Mouse (Mus musculus) ES-Bruce4 (cell line): ENCODE measurements at regions not wholly inside any gene's neighbourhood (a gene's known extent, or its start where the extent isn't known, plus 50 kb on each side); places are given as distances from the start of the nearest gene placed in this dataset.

Experiments
- H3K27ac ChIP-seq: 2 replicates; pipeline ENCODE4 v1.5.1; 2012; ENCODE audit warnings: low read length, inconsistent platforms; ENCODE audit not compliant: insufficient read depth
- H3K27me3 ChIP-seq: 2 replicates; pipeline ENCODE4 v1.6.1; 2012; ENCODE audit warnings: mild to moderate bottlenecking, low read length, inconsistent platforms; ENCODE audit not compliant: control insufficient read depth, poor library complexity, insufficient read depth, severe bottlenecking
- H3K36me3 ChIP-seq: 2 replicates; pipeline ENCODE4 v1.6.1; 2012; ENCODE audit warnings: inconsistent platforms, mild to moderate bottlenecking, low read length, moderate library complexity; ENCODE audit not compliant: control insufficient read depth, poor library complexity, insufficient read depth, severe bottlenecking
- H3K4me1 ChIP-seq: one replicate; pipeline ENCODE4 v1.8.1; 2011; ENCODE audit warnings: low read length; ENCODE audit not compliant: control insufficient read depth, insufficient read depth
- H3K4me3 ChIP-seq: 2 replicates; pipeline ENCODE4 v1.5.1; 2011; ENCODE audit warnings: low read depth, mild to moderate bottlenecking, low read length
- H3K9ac ChIP-seq: 2 replicates; pipeline ENCODE4 v1.6.1; 2012; ENCODE audit warnings: low read depth, mild to moderate bottlenecking, inconsistent platforms; ENCODE audit not compliant: poor library complexity, severe bottlenecking
- H3K9me3 ChIP-seq: replicated peaks from 2 replicates; pipeline ENCODE4 v1.6.1; 2012; ENCODE audit warnings: mild to moderate bottlenecking, low read length, inconsistent platforms; ENCODE audit not compliant: control insufficient read depth, poor library complexity, insufficient read depth, severe bottlenecking
- CTCF ChIP-seq: IDR thresholded peaks from one replicate; pipeline ENCODE4 v1.8.1; 2011; ENCODE audit warnings: low read depth, low read length
- EP300 ChIP-seq: IDR thresholded peaks from 2 replicates; pipeline ENCODE4 v1.6.1; 2011; ENCODE audit warnings: low read depth, low read length; ENCODE audit not compliant: insufficient read depth
- POLR2A ChIP-seq: IDR thresholded peaks from one replicate; pipeline ENCODE4 v1.8.1; 2011; ENCODE audit warnings: low read length; ENCODE audit not compliant: insufficient read depth

DNA sequence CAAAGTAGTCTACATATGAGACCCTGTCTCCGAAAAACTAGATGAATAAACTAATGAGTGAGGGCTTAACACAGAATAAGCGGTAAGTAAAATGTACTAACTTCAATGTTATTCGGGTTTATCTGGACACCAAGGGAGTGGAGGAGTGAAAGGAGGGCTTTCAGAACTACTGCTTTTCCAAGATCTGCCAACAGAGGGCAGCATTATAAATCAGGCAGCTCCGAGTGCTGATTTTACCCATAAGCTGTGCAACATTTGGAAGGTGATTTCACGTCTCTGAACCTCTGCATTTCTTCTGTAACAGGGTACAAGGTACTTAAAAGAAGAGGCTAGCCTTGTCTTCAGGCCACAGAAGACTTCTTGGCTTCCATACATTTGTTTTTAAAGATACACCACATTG lies 74.2 kb downstream of the Foxi3 start:
- H3K9me3 ChIP-seq, result no peaks in the 10 kb centered on the region
- TF ChIP-seq EP300, result no peak
- peak; percentile 10 for TF ChIP-seq CTCF
- TF ChIP-seq POLR2A, result no peak
- H3K4me3 ChIP-seq, result no peak overlapping the region
- H3K27me3 ChIP-seq, result no peaks in the 10 kb centered on the region; the same call in 1 of the 2 replicates
- no peak overlapping the region for H3K27ac ChIP-seq
- no peaks in the 10 kb centered on the region for H3K36me3 ChIP-seq
- H3K4me1 ChIP-seq, result peaks cover 2% of the 10 kb centered on the region
- no peak overlapping the region for H3K9ac ChIP-seq

DNA sequence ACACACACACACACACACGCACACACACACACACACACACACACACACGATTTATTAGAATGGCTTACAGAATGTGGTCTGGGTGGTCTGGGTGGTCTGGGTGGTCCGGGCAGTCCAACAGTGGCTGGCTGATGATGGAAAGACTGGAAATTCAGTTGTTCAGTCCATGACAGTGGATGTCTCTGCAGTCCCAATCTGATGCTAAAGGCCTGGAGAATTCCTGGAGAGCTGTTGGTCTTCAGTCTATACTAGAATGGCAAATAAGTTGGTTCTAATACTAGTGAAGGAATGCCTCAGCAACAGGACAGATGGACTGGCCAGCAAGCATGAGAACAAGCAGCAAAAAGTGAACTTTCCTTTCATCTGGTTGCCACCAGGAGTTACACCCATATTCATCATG lies 87.9 kb downstream of the Foxi3 start:
- Histone ChIP-seq H3K4me1 (peaks cover 5% of the 10 kb centered on the region), H3K4me3 (no peak overlapping the region), H3K9ac (no peak overlapping the region), H3K36me3 (no peaks in the 10 kb centered on the region), H3K9me3 (no peaks in the 10 kb centered on the region), H3K27ac (no peak overlapping the region), H3K27me3 (peaks cover 8% of the 10 kb centered on the region)
- TF ChIP-seq POLR2A (no peak), EP300 (no peak), CTCF (no peak)

DNA sequence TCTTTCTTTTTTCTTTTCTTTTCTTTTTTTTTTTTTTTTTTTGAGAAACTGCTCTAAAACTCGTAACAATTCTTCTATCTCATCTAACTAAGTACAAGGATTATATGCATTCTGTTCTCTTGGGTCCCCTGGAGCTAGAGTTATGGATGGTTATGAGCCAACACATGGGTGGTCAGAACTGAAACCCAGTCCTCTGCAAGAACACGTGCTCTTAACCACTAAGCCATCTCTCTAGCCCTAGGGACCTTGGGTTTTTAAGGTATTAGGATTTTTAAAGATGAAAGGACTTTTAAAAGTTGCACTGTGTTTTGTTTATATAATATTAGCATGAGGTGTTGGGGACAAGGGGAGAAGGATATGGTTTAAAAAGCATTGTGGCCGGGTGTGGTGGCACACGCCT lies 88.9 kb downstream of the Foxi3 start:
- H3K9me3 ChIP-seq, result no peaks in the 10 kb centered on the region

DNA sequence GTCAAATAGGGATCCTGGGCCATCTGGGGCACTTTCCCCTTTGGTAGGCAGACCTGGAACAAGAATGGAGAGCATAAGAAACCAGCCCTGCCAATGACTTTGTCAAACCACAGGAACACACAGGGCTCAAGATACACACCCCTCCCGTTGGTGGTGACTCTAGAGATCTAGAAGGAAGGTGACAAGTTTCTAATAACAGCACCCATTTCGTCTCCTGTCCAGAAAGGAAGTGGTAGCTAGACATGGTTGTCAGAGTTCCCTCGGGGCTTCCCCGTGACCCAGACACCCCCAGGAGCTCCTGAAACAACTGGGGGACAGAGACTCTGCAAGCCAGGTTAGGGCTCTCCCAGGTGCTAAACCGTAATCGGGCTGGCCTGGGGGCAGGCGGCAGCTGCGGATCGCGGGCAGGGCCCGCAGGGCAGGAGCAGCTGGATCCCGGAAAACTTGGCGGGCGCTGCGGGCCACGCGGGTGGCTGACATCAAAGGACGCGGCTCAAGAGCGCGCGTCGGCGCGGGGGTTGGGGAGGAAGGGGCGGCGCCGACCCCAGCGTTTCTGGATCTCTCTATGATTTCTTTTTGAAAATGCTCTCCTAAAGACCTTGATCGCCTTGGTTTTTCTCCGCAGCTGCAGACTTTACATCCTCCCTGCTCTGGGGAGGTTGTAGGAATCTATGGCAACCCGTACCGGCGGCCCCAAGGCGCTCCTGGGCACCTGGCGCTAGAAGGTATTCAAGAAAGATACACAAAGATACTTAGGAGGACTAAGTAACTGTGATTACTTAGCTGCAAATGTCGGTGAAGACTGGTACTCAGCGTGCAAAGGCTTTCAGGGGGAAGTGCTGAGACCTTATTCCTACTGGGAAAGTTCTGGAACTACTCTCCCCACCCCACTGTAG lies 92.1 kb downstream of the Foxi3 start:
- peak overlapping the region; percentile 57 for H3K9ac ChIP-seq
- TF ChIP-seq EP300 (no peak), CTCF (no peak), POLR2A (no peak)
- peak overlapping the region; percentile 26 for H3K4me3 ChIP-seq
- H3K9me3 ChIP-seq, result no peaks in the 10 kb centered on the region
- H3K4me1 ChIP-seq, result no peaks in the 10 kb centered on the region
- no peak overlapping the region for H3K27ac ChIP-seq
- no peaks in the 10 kb centered on the region for H3K36me3 ChIP-seq
- H3K27me3 ChIP-seq, result peaks cover 8% of the 10 kb centered on the region

More for the DNA sequence above, 88.9 kb downstream of the Foxi3 start:
- peaks cover 8% of the 10 kb centered on the region for H3K27me3 ChIP-seq
- no peak overlapping the region for H3K4me3 ChIP-seq
- H3K36me3 ChIP-seq, result no peaks in the 10 kb centered on the region
- H3K4me1 ChIP-seq, result peaks cover 4% of the 10 kb centered on the region
- no peak overlapping the region for H3K9ac ChIP-seq
- no peak overlapping the region for H3K27ac ChIP-seq
- TF ChIP-seq POLR2A (no peak), EP300 (no peak), CTCF (no peak)

DNA sequence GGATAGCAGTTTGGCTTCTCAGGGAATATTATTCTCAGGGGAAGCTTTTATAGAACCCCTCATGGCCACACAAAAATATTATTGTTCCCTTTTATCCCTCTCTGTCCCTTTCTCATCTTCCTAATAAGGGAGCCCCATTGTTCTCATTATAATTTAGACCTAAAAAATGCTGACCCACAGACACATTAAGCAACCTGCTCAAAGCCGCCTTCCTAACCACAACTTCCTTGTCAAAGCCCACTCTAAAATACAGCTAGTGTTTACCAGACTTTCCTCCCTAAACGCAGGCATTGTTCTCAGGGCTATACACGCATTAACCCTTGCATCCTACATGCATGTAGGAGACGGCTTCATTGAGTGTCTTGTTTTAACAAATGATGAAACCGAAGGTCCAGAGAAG lies 93.9 kb downstream of the Foxi3 start:
- H3K36me3 ChIP-seq, result no peaks in the 10 kb centered on the region
- TF ChIP-seq CTCF (no peak), POLR2A (no peak), EP300 (no peak)
- H3K27ac ChIP-seq, result no peak overlapping the region
- no peak overlapping the region for H3K9ac ChIP-seq
- peaks cover 8% of the 10 kb centered on the region for H3K27me3 ChIP-seq
- H3K4me1 ChIP-seq, result no peaks in the 10 kb centered on the region
- no peak overlapping the region for H3K4me3 ChIP-seq
- H3K9me3 ChIP-seq, result no peaks in the 10 kb centered on the region

DNA sequence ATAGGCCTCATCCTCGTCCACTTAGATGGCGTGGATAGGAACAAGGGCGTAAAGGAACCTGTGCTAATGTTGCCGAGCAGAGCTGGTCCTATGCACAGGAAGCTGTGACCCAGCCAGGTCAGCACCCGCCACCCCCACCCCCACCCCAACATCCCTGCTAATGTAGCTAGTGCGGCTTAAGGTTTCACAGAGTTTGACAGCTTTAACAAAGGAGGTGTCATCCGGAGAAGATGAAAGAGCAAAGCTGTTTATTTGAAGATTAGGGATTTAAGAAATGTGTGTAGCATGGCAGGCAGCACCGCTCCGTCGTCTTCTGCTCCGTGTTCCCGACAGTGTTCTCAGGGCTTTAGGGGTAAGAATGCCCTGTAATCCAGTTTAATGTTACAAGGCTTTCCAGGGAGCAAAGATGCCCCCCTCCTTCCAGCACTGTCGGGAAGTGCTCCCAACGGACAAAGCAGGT lies 93.5 kb downstream of the Thnsl2 start:
- no peak for TF ChIP-seq EP300
- no peak for TF ChIP-seq CTCF
- TF ChIP-seq POLR2A, result no peak
- Histone ChIP-seq H3K27ac (no peak overlapping the region), H3K9me3 (no peaks in the 10 kb centered on the region), H3K4me1 (no peaks in the 10 kb centered on the region), H3K27me3 (peaks cover 8% of the 10 kb centered on the region), H3K4me3 (no peak overlapping the region), H3K9ac (no peak overlapping the region), H3K36me3 (no peaks in the 10 kb centered on the region)
